Mouse (Mus musculus) small intestine, adult 2 months (tissue): ENCODE measurements around the gene Cdc42bpg.

Experiments used
- CTCF ChIP-seq: fragments of 200-500 bp; IDR thresholded peaks from 2 replicates; pipeline ENCODE4 v1.5.1; 2012; ENCODE audit warnings: low read depth, mild to moderate bottlenecking, control low read depth, inconsistent platforms, low read length, moderate library complexity, mixed read lengths; ENCODE audit not compliant: insufficient replicate concordance, insufficient read length; ENCODE audit errors: extremely low read depth
- POLR2A ChIP-seq: fragments of 200-500 bp; IDR thresholded peaks from 2 replicates; pipeline ENCODE4 v1.6.1; 2012; ENCODE audit warnings: low read depth, mild to moderate bottlenecking, control low read depth, inconsistent platforms, low read length, moderate library complexity

DNA sequence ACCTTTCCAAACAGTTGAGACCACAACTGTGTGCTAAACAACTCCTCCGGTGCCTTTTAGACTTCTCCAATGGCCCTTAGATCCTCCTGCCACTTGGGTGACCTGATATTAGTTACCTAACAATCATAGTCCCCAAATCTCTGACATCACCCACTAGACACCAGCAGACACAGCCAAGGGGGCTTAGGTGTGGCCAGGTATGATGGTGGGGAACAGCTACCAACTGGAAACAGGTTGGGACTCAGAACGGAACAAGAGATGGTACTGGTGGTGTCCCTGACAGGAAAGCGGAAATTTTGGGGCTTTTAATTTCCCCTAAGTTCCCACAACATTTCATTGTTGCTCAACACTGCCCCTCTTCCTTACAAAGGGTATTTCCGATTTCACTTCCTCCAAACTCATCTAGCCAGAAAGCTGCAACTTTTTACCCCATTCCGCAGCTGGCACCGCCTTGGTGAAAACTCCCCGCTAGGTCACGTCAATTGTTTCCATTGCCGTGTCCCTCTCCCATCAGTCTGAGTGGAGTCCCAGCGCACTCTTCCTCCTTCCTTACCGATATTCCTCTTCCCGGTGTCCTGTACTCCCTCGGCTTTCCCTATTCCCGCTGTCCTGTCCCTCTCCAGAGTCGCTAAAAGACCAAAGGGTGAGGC, 30.4 kb upstream of the Cdc42bpg start:
- TF ChIP-seq POLR2A, result no peak
- no peak for TF ChIP-seq CTCF
